Mouse (Mus musculus) activated CD4-positive, CD25-positive, alpha-beta regulatory T cell, adult 9 weeks (primary cell): ENCODE data around the gene C1qtnf2. TPM values are rescaled to one million over a fixed set of nuclear protein-coding genes. Genes with fewer than 3 reads are reported as not detected.

Experiments used
- polyA plus RNA-seq: library from polyadenylated mRNA; unstranded; fragments of 100-300 nt; shearing (Covaris generic); gene quantifications from one replicate; pipeline ENCODE4 v1.2.1, GENCODE M21; 2017

The C1qtnf2 gene
- polyA plus RNA-seq, result not detected

GRCm38 (mm10) chr11:43474225-43474774 lies at the start of gene C1qtnf2:
Gene C1qtnf2, plus strand, starts transcription at chr11:43474276.

GRCm38 (mm10) chr11:43425824-43426413 lies 48.2 kb upstream of the C1qtnf2 start, which contains the start of gene Pttg1:
Gene Pttg1, minus strand, starts transcription at chr11:43426251.

GRCm38 (mm10) chr11:43433254-43434023 lies 40.6 kb upstream of the C1qtnf2 start, which contains the start of gene Slu7:
Gene Slu7, plus strand, starts transcription at chr11:43433744.

GRCm38 (mm10) chr11:43528683-43529499 lies 54.8 kb downstream of the C1qtnf2 start, which contains the start of gene Ccnjl:
Gene Ccnjl, plus strand, starts transcription at chr11:43528784.

Other genes starting within 250 kb of the C1qtnf2 start
- gene Pttg1, start 48.0 kb upstream of the C1qtnf2 start, polyA plus RNA-seq, result 162 TPM
- gene Slu7, start 40.5 kb upstream of the C1qtnf2 start, polyA plus RNA-seq, result 108 TPM
- gene Ccnjl, start 54.5 kb downstream of the C1qtnf2 start, polyA plus RNA-seq, result not detected
- gene 4933415A04Rik, start 112.8 kb downstream of the C1qtnf2 start, polyA plus RNA-seq, result not detected
- gene Fabp6, start 127.3 kb downstream of the C1qtnf2 start, polyA plus RNA-seq, result not detected
- 15.0 TPM for gene Pwwp2a, start 207.7 kb downstream of the C1qtnf2 start, polyA plus RNA-seq